Mouse (Mus musculus) lung, embryonic 15.5 days (tissue): ENCODE results near the gene Ltbp2. TPM values are rescaled to one million over a fixed set of nuclear protein-coding genes. Genes with fewer than 3 reads are reported as not detected.

Source experiments
- ATAC-seq: fragments of 200-750 bp; cut with Nextera tagmentation; 2 replicates; pipeline ENCODE4 v1.8.0; 2017; ENCODE audit warnings: moderate number of reproducible peaks, borderline replicate concordance; ENCODE audit not compliant: low FRiP score, low TSS enrichment; ENCODE audit errors: extremely low read depth
- H3K27ac ChIP-seq: fragments of 300-500 bp; sonication (generic); 2 replicates; pipeline ENCODE4 v1.5.1; 2015; ENCODE audit warnings: moderate library complexity, mild to moderate bottlenecking, inconsistent platforms
- H3K27me3 ChIP-seq: fragments of 300-500 bp; sonication (generic); 2 replicates; pipeline ENCODE4 v1.6.1; 2015; ENCODE audit warnings: inconsistent platforms
- H3K36me3 ChIP-seq: fragments of 300-500 bp; sonication (generic); 2 replicates; pipeline ENCODE4 v1.6.1; 2015; ENCODE audit warnings: inconsistent platforms
- H3K4me1 ChIP-seq: fragments of 300-500 bp; sonication (generic); 2 replicates; pipeline ENCODE4 v1.6.1; 2015; ENCODE audit warnings: inconsistent platforms
- H3K4me2 ChIP-seq: fragments of 300-500 bp; sonication (generic); 2 replicates; pipeline ENCODE4 v1.6.1; 2015; ENCODE audit warnings: inconsistent platforms, mild to moderate bottlenecking, moderate library complexity
- H3K4me3 ChIP-seq: fragments of 300-500 bp; sonication (generic); 2 replicates; pipeline ENCODE4 v1.5.1; 2015; ENCODE audit warnings: mild to moderate bottlenecking, inconsistent platforms
- H3K9ac ChIP-seq: fragments of 300-500 bp; sonication (generic); 2 replicates; pipeline ENCODE4 v1.6.1; 2015; ENCODE audit warnings: inconsistent platforms
- H3K9me3 ChIP-seq: fragments of 300-500 bp; sonication (generic); 2 replicates; pipeline ENCODE4 v1.6.1; 2016; ENCODE audit warnings: inconsistent platforms
- WGBS: fragments of 180-500 bp; shearing (Covaris S2); methylation state at CpG from one replicate; pipeline ENCODE4 v1.1.7; 2015; 5-methylcytosine and 5-hydroxymethylcytosine counted together
- polyA plus RNA-seq: library from polyadenylated mRNA; unstranded; fragments of >200 nt; fragmentation: Nextera tagmentation; extraction: Ambion mirVana; gene quantifications from 2 replicates; pipeline ENCODE4 v1.2.1, GENCODE M21; 2015

The Ltbp2 gene
- polyA plus RNA-seq, 1 experiment from 2014 or later, result 15.1 TPM

GRCm38 (mm10) chr12:84872310-84872709 lies 4.0 kb downstream of the Ltbp2 start:
- WGBS, result 56% methylated on average over 2 of the region's 2 CpGs
- ATAC-seq, result no peak
- Histone ChIP-seq H3K27me3 (peaks cover 38% of the 10 kb centered on the region), H3K4me3 (no peak overlapping the region), H3K9me3 (no peaks in the 10 kb centered on the region), H3K4me2 (no peak overlapping the region), H3K4me1 (peaks cover 22% of the 10 kb centered on the region), H3K36me3 (no peaks in the 10 kb centered on the region), H3K27ac (no peak overlapping the region), H3K9ac (no peak overlapping the region)

GRCm38 (mm10) chr12:84865431-84865830 lies 10.9 kb downstream of the Ltbp2 start:
- Histone ChIP-seq H3K9me3 (no peaks in the 10 kb centered on the region), H3K27ac (no peak overlapping the region), H3K36me3 (no peaks in the 10 kb centered on the region), H3K4me2 (no peak overlapping the region), H3K9ac (no peak overlapping the region), H3K4me3 (no peak overlapping the region), H3K4me1 (peaks cover 16% of the 10 kb centered on the region; the same call in 1 of the 2 replicates), H3K27me3 (no peaks in the 10 kb centered on the region)
- WGBS, result 69% methylated on average over 9 of the region's 9 CpGs
- ATAC-seq, result no peak

DNA sequence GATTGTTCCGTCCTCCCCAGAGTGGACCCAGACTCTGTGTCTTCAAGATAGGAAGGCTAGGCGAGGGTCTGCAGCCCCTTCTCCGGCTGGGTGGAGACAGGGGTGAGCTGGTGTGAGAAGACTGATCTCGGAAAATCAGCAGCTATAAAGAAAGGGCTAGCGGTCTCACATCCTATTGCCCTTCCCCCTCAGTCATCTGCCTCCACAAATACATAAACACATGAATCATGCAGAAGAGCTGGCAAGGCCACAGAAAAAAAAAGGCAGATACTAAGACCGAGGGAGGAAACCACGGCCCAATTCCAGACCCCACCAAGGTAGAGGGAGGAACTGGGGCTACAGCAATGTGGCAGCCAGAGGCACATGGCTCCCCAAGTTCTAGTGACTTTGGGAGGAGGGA lies 11.5 kb downstream of the Ltbp2 start:
- Histone ChIP-seq H3K9me3 (no peaks in the 10 kb centered on the region), H3K4me2 (no peak overlapping the region), H3K36me3 (no peaks in the 10 kb centered on the region), H3K27ac (no peak overlapping the region), H3K9ac (no peak overlapping the region), H3K4me3 (no peak overlapping the region), H3K27me3 (no peaks in the 10 kb centered on the region), H3K4me1 (peaks cover 16% of the 10 kb centered on the region; the same call in 1 of the 2 replicates)
- no peak for ATAC-seq
- 40% methylated on average over 7 of the region's 7 CpGs for WGBS

GRCm38 (mm10) chr12:84863196-84863595 lies 13.1 kb downstream of the Ltbp2 start:
- Histone ChIP-seq H3K4me1 (peaks cover 21% of the 10 kb centered on the region; the same call in 1 of the 2 replicates), H3K27ac (no peak overlapping the region), H3K4me2 (no peak overlapping the region), H3K9ac (no peak overlapping the region), H3K4me3 (no peak overlapping the region), H3K36me3 (no peaks in the 10 kb centered on the region), H3K27me3 (no peaks in the 10 kb centered on the region), H3K9me3 (no peaks in the 10 kb centered on the region)
- 77% methylated on average over 5 of the region's 5 CpGs for WGBS
- ATAC-seq, result no peak

DNA sequence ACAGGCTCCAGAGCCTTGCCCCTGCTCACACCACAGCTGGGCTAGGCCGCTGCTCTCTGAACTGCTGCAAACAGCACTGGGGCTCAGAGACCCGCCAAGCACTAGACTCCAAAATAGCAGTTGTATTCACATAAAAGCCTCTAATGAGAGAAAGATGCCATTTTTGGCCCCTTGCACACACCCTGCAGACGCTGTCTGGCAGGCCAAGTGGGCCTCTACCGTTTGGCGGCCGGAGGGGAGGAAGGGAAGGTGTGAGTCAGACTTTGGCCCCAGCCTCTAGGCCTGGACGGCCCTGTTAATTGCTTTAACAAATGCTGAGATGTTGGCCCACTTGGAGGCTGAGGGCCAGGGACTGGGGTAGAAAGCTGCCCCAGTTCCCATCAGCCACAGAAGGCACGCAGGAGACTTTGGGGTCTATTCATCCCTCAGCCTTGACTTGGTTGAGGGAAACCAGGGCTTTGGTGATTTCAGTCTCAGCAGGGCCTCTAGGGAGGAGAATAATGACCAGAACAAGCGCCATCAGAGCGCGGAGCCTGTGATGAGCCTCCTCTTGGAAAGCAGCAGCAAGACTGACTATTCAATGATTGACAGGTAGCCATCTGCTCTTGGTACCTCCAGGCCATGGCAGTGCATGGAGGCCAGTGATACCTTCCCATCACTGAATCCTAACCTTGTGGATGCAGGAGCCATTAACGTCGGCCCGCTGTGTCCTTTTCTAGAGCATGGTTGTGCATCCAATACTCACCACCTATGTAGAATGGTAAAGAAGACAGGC lies 14.0 kb downstream of the Ltbp2 start:
- H3K4me2 ChIP-seq, result no peak overlapping the region
- H3K9me3 ChIP-seq, result no peaks in the 10 kb centered on the region
- no peak overlapping the region for H3K27ac ChIP-seq
- no peak for ATAC-seq
- WGBS, result 81% methylated on average over 14 of the region's 14 CpGs
- no peaks in the 10 kb centered on the region for H3K27me3 ChIP-seq
- H3K9ac ChIP-seq, result no peak overlapping the region
- H3K4me3 ChIP-seq, result no peak overlapping the region
- H3K4me1 ChIP-seq, result peaks cover 21% of the 10 kb centered on the region; the same call in 1 of the 2 replicates
- no peaks in the 10 kb centered on the region for H3K36me3 ChIP-seq

GRCm38 (mm10) chr12:84858149-84859113 lies 17.9 kb downstream of the Ltbp2 start:
- whole genome bisulfite sequencing, result 36% methylated on average over 17 of the region's 17 CpGs
- peak; percentile 47; the same call in 1 of the 2 replicates for ATAC-seq
- Histone ChIP-seq H3K27ac (no peak overlapping the region), H3K4me3 (no peak overlapping the region), H3K4me1 (peaks cover 12% of the 10 kb centered on the region; the same call in 1 of the 2 replicates), H3K4me2 (no peak overlapping the region), H3K9me3 (no peaks in the 10 kb centered on the region), H3K9ac (no peak overlapping the region), H3K36me3 (no peaks in the 10 kb centered on the region), H3K27me3 (no peaks in the 10 kb centered on the region)

GRCm38 (mm10) chr12:84857706-84858105 lies 18.6 kb downstream of the Ltbp2 start:
- no peak for ATAC-seq
- Histone ChIP-seq H3K9me3 (no peaks in the 10 kb centered on the region), H3K27me3 (no peaks in the 10 kb centered on the region), H3K4me2 (no peak overlapping the region), H3K4me1 (peaks cover 12% of the 10 kb centered on the region; the same call in 1 of the 2 replicates), H3K9ac (no peak overlapping the region), H3K4me3 (no peak overlapping the region), H3K36me3 (no peaks in the 10 kb centered on the region), H3K27ac (no peak overlapping the region)
- 68% methylated on average over 4 of the region's 4 CpGs for WGBS

GRCm38 (mm10) chr12:84856532-84856931 lies 19.8 kb downstream of the Ltbp2 start:
- H3K27ac ChIP-seq, result no peak overlapping the region
- 64% methylated on average over 8 of the region's 8 CpGs for WGBS
- H3K9me3 ChIP-seq, result no peaks in the 10 kb centered on the region
- no peak overlapping the region for H3K9ac ChIP-seq
- no peak for ATAC-seq
- H3K27me3 ChIP-seq, result no peaks in the 10 kb centered on the region
- no peak overlapping the region for H3K4me2 ChIP-seq
- peaks cover 14% of the 10 kb centered on the region for H3K4me1 ChIP-seq
- no peak overlapping the region for H3K4me3 ChIP-seq
- H3K36me3 ChIP-seq, result no peaks in the 10 kb centered on the region

DNA sequence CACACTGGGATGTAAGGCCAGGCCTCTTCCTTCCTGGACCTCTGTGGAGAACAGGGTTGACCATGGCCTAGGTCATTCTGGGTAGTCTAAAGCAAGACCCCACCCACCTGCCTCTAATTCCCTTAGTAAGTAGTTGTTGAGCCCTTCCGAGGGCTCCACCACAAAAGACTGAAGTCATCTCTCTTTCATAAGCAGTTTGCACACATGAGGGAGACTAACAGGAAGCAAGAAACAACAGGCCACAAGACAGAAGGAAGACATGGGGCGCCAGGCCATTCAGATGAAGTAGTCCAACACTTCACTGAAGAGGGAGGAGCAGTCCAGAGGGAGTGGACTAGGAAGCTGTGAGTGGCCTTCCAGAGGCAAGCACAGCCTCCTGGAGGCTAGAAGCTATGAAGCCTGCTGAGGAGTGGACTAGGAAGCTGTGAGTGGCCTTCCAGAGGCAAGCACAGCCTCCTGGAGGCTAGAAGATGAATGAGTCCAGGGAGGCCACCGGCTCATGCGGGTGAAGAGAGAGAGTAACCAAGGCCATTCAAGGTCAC lies 21.2 kb downstream of the Ltbp2 start:
- Histone ChIP-seq H3K4me1 (peaks cover 26% of the 10 kb centered on the region), H3K4me3 (no peak overlapping the region), H3K9ac (no peak overlapping the region), H3K36me3 (no peaks in the 10 kb centered on the region), H3K4me2 (no peak overlapping the region), H3K27ac (no peak overlapping the region), H3K9me3 (no peaks in the 10 kb centered on the region), H3K27me3 (no peaks in the 10 kb centered on the region)
- 72% methylated on average over 4 of the region's 4 CpGs for WGBS
- no peak for ATAC-seq

DNA sequence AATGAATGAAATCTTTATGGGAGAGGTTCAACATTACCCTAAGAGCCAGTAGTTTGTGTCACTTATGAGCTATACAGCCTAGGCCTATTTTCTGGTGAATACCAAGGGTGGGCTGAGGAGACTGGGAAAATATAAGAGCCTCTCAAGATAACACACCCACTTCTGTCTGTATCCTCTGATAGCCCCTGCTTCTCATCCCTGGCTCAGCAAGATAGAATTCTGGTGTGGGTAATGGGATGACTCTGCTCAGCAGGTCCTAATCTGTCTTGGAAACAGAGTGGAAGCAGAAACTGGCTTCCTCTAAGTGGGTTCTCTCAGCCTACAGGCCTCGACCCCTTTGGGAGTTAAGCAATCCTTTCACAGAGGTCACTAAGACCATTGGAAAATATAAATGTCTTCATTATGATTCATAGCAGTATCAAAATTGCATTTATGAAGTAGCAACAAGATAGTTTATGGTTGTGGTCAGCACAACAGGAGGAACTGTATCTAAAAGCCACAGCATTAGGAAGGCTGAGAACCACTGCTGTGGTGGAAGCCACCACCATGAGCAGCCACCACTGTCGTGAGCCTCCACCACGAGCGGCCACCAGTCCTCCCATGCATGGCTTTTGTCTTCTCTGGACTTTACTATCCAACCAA lies 21.8 kb downstream of the Ltbp2 start:
- Histone ChIP-seq H3K27ac (no peak overlapping the region), H3K4me3 (no peak overlapping the region), H3K27me3 (no peaks in the 10 kb centered on the region), H3K9me3 (no peaks in the 10 kb centered on the region), H3K4me1 (peaks cover 26% of the 10 kb centered on the region), H3K36me3 (no peaks in the 10 kb centered on the region), H3K9ac (no peak overlapping the region), H3K4me2 (no peak overlapping the region)
- 89% methylated on average over 4 of the region's 4 CpGs for WGBS
- no peak for ATAC-seq

DNA sequence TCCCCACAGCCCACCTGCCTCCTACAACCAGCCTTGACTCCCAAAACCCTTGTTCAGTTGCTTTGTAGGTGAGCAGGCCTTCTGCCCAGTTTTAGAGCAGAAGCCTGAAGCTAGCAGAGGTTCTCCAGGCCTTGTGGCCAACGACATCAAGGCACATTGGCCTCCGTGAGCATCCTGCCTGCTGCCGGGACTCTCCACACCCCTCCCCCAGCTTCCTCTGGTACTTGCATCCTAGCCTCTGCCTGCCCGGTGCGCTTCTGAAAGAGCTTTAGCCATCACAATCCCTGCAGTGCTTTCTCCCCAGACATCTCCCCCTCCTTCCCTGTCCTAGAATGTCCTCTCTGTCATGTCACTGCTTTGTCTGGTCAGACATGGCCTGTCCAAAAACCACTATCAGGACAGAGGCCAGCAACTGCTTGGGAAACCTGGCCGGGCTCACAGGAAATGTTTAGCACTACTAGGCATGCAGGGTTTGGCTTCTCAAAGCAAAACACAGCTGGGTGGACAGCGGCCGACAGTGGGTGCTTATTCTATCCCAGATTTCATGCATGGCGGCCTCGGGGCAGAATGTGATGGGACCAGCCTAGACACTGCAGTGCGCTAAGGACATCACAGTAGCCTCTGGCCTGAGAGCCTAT lies 24.8 kb downstream of the Ltbp2 start:
- Histone ChIP-seq H3K9ac (no peak overlapping the region), H3K9me3 (no peaks in the 10 kb centered on the region), H3K4me1 (peaks cover 40% of the 10 kb centered on the region), H3K4me2 (no peak overlapping the region), H3K27me3 (no peaks in the 10 kb centered on the region), H3K36me3 (no peaks in the 10 kb centered on the region), H3K27ac (peak overlapping the region; percentile 53; the same call in 1 of the 2 replicates), H3K4me3 (no peak overlapping the region)
- 39% methylated on average over 11 of the region's 11 CpGs for WGBS
- ATAC-seq, result peak; percentile 47; the same call in 1 of the 2 replicates
